Mouse (Mus musculus) neural tube, embryonic 14.5 days (tissue): Measurements from ENCODE around the gene Tmem25. TPM values are rescaled to one million over a fixed set of nuclear protein-coding genes. Genes with fewer than 3 reads are reported as not detected.

Experiments
- ATAC-seq: fragments of 200-750 bp; cut with Nextera tagmentation; 2 replicates; pipeline ENCODE4 v1.8.0; 2017; ENCODE audit warnings: low read depth, mild to moderate bottlenecking, moderate TSS enrichment, moderate library complexity
- H3K27ac ChIP-seq: fragments of 300-500 bp; sonication (generic); 2 replicates; pipeline ENCODE4 v1.5.1; 2014; ENCODE audit warnings: low read depth, mild to moderate bottlenecking, control low read depth, low read length, moderate library complexity, mixed read lengths
- H3K27me3 ChIP-seq: fragments of 300-500 bp; sonication (generic); 2 replicates; pipeline ENCODE4 v1.6.1; 2014; ENCODE audit warnings: low read length; ENCODE audit not compliant: control insufficient read depth, insufficient read depth
- H3K36me3 ChIP-seq: fragments of 300-500 bp; sonication (generic); 2 replicates; pipeline ENCODE4 v1.6.1; 2014; ENCODE audit warnings: low read length, mixed read lengths; ENCODE audit not compliant: control insufficient read depth, insufficient read depth
- H3K4me1 ChIP-seq: fragments of 300-500 bp; sonication (generic); 2 replicates; pipeline ENCODE4 v1.6.1; 2014; ENCODE audit warnings: low read length; ENCODE audit not compliant: control insufficient read depth, insufficient read depth
- H3K4me2 ChIP-seq: fragments of 300-500 bp; sonication (generic); 2 replicates; pipeline ENCODE4 v1.6.1; 2014; ENCODE audit warnings: mild to moderate bottlenecking, low read depth, low read length, control low read depth
- H3K4me3 ChIP-seq: fragments of 300-500 bp; sonication (generic); 2 replicates; pipeline ENCODE4 v1.5.1; 2014; ENCODE audit warnings: low read depth, low read length, control low read depth, mixed read lengths
- H3K9ac ChIP-seq: fragments of 300-500 bp; sonication (generic); replicated peaks from 2 replicates; pipeline ENCODE4 v1.6.1; 2014; ENCODE audit warnings: low read depth, mild to moderate bottlenecking, control low read depth, low read length, mixed read lengths
- H3K9me3 ChIP-seq: fragments of 300-500 bp; sonication (generic); 2 replicates; pipeline ENCODE4 v1.6.1; 2016; ENCODE audit warnings: low read length; ENCODE audit not compliant: control insufficient read depth
- WGBS: fragments of 180-500 bp; shearing (Covaris S2); extraction: QIAGEN DNeasy Blood & Tissue Kit; methylation state at CpG from one replicate; pipeline ENCODE4 v1.1.7; 2014; 5-methylcytosine and 5-hydroxymethylcytosine counted together
- polyA plus RNA-seq: library from polyadenylated mRNA; unstranded; fragments of >200 nt; fragmentation: Nextera tagmentation; extraction: Ambion mirVana; gene quantifications from 2 replicates; pipeline ENCODE4 v1.2.1, GENCODE M21; 2014

Tmem25 gene
- 19.1 and 21.1 TPM in 2 replicates for polyA plus RNA-seq

DNA sequence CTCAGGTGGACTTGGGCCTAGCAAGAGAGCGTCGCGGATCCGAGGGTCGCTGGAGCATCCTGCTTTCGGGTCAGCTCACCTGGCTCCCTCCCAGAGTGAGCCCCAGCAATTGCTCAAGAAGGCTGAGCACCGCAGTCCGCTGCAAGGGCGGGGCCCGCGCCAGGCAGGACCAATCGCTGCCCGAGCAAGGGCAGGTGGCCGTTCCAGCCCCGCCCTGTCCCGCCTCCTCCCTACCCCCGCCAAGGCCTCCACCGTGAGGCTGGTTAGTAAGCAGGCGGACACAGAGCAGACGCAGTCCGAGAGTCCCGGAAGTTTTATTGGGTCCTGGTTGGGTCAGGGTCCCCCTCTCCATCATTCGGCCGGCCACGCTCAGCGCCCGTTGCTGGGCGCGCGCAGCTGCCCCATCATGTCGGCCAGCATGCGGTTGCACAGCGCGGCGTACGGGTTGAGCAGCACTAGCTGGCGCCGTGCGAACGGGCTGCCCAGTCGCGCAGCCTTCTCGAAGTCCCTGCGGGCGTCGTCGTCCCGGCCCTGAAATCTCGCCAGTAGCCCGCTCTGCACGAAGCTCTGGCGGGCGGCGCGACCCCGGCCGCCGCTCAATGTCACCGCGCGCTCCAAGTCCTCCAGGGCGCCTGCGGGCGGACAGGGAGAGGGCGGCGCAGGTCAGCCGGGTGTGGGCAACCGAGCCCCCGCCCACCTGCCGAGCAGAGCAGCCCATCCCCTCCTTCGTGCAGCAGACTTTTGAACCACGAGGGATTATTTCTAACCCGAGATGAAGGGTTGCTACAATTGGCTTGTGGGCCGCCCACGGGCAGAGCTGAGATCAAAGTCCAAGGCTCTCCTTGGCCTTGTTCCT lies at the start of gene Tmem25:
Gene Tmem25, minus strand, starts transcription at position 206 of the 856 bp plus-strand sequence.
- WGBS: under 1% methylated on average over 59 of the region's 75 CpGs

DNA sequence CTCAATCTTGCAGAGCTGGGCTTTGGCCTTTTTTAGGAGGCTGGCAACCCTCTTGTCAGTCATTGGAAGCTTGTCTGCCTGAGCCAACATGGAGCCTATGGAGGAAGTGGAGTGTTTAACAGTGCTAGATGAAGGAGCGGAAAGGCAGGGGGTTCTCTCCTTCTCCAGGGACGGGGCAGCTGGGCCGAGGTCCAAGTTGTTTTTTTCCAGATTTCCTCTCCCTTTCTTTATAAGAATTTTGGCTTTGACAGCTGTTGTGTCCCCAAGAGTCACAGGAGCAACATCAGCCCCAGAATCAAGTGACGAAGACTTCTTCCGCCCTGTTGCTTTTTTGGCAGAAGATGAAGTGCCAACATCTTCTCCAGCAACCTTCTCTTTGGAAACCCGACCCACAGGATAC lies 48.3 kb upstream of the Tmem25 start:
- Histone ChIP-seq H3K4me2 (no peak overlapping the region), H3K9me3 (no peaks in the 10 kb centered on the region), H3K4me3 (no peak overlapping the region), H3K27me3 (no peaks in the 10 kb centered on the region), H3K9ac (no peak overlapping the region), H3K27ac (no peak overlapping the region), H3K4me1 (no peaks in the 10 kb centered on the region), H3K36me3 (peaks cover 63% of the 10 kb centered on the region)
- no peak for ATAC-seq
- 81% methylated on average over 6 of the region's 6 CpGs for WGBS

More for the DNA sequence above, at the start of gene Tmem25:
- Histone ChIP-seq H3K9me3 (no peaks in the 10 kb centered on the region), H3K4me3 (peak within 1 kb of the TSS; percentile 53), H3K4me2 (peak within 1 kb of the TSS; percentile 97), H3K4me1 (peaks cover 11% of the 10 kb centered on the region; the same call in 1 of the 2 replicates), H3K36me3 (no peaks in the 10 kb centered on the region), H3K27ac (peak within 1 kb of the TSS; percentile 64), H3K9ac (peak within 1 kb of the TSS; percentile 72), H3K27me3 (no peaks in the 10 kb centered on the region)
- ATAC-seq: peak; percentile 96

DNA sequence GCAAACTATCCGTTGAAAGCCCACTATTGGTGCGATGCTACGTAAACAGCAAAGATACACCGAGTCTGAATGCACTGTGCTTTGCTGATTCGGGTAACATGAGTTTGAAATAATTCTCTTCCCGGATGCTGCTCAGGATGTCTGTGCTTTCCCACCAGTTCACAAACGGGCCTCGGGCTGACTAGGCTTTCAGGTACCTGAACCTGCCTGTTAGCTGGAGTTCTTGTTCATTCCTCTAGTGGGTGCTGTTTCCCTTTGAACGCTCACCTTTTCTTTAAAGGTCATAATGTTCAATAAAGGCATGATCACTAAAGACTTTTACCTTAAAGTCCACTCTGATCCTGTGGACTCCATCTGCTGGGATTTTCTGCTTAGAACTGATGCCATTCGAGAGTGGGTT lies 42.1 kb upstream of the Tmem25 start:
- Histone ChIP-seq H3K27me3 (no peaks in the 10 kb centered on the region), H3K4me2 (no peak overlapping the region), H3K9me3 (no peaks in the 10 kb centered on the region), H3K36me3 (peaks cover 83% of the 10 kb centered on the region), H3K4me1 (no peaks in the 10 kb centered on the region), H3K4me3 (no peak overlapping the region), H3K27ac (no peak overlapping the region), H3K9ac (no peak overlapping the region)
- WGBS: 88% methylated on average over 10 of the region's 10 CpGs
- no peak for ATAC-seq

- Histone ChIP-seq H3K4me2 (no peak overlapping the region), H3K27me3 (no peaks in the 10 kb centered on the region), H3K27ac (no peak overlapping the region), H3K9me3 (no peaks in the 10 kb centered on the region), H3K4me3 (no peak overlapping the region), H3K36me3 (peaks cover 76% of the 10 kb centered on the region), H3K4me1 (no peaks in the 10 kb centered on the region), H3K9ac (no peak overlapping the region)
- no peak for ATAC-seq
- WGBS: 52% methylated on average over 7 of the region's 7 CpGs
These were observed 37.3 kb upstream of the Tmem25 start for GRCm38 (mm10) chr9:44836439-44836838.

DNA sequence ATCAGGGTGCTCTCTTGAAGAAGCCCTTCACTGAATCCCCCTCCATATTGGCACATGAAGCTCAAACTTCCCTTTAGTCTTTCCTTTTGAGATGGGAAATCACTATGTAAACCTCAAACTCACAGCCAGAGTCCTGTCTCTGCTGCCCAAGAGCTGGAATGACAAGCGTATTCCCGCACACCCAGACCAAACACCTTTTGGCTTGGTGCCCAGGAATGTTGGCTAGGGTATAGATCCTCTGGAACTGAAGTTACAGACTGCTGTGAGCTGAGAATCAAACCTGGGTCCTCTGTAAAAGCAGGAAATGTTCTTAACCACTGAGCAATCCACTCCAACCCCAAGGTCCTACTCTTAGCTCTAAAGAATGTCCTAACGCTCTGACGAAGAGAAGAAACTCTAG lies 33.2 kb upstream of the Tmem25 start:
- Histone ChIP-seq H3K4me3 (no peak overlapping the region), H3K27me3 (no peaks in the 10 kb centered on the region), H3K4me2 (no peak overlapping the region), H3K4me1 (no peaks in the 10 kb centered on the region), H3K36me3 (peaks cover 78% of the 10 kb centered on the region), H3K9me3 (no peaks in the 10 kb centered on the region), H3K27ac (no peak overlapping the region), H3K9ac (no peak overlapping the region)
- WGBS: 80% methylated on average over 4 of the region's 4 CpGs
- no peak for ATAC-seq

GRCm38 (mm10) chr9:44830506-44830905 lies 31.4 kb upstream of the Tmem25 start:
- Histone ChIP-seq H3K27ac (no peak overlapping the region), H3K27me3 (no peaks in the 10 kb centered on the region), H3K9me3 (no peaks in the 10 kb centered on the region), H3K36me3 (peaks cover 85% of the 10 kb centered on the region), H3K4me3 (no peak overlapping the region), H3K9ac (no peak overlapping the region), H3K4me2 (no peak overlapping the region), H3K4me1 (no peaks in the 10 kb centered on the region)
- ATAC-seq: no peak
- 84% methylated on average over 2 of the region's 2 CpGs for WGBS

GRCm38 (mm10) chr9:44828944-44829343 lies 29.8 kb upstream of the Tmem25 start:
- H3K4me2 ChIP-seq: no peak overlapping the region
- no peaks in the 10 kb centered on the region for H3K27me3 ChIP-seq
- WGBS: 95% methylated on average over 11 of the region's 11 CpGs
- H3K9me3 ChIP-seq: no peaks in the 10 kb centered on the region
- no peak overlapping the region for H3K9ac ChIP-seq
- ATAC-seq: no peak
- H3K4me1 ChIP-seq: no peaks in the 10 kb centered on the region
- H3K36me3 ChIP-seq: peaks cover 85% of the 10 kb centered on the region
- H3K4me3 ChIP-seq: no peak overlapping the region
- H3K27ac ChIP-seq: no peak overlapping the region

DNA sequence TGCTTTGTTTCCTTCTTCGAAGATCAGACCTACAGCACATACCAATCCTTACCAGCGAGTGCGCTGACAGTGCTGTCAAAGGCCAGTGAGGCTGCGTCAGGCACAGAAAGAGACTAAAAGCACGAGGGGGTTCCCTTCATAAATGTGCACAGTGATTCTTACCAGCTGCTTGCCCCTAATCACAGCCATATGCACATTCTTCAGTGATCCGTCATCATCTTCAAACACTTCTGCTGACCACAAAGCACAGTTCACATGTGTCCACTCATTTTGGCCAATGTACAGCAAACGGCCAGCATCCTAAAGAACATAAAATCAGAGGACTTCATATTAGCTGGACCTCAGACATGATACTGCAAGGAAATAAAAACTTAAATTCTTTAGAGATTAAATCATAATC lies 27.6 kb upstream of the Tmem25 start:
- H3K4me2 ChIP-seq: no peak overlapping the region
- no peak overlapping the region for H3K9ac ChIP-seq
- no peaks in the 10 kb centered on the region for H3K27me3 ChIP-seq
- H3K9me3 ChIP-seq: no peaks in the 10 kb centered on the region
- no peak overlapping the region for H3K27ac ChIP-seq
- H3K4me1 ChIP-seq: no peaks in the 10 kb centered on the region
- H3K36me3 ChIP-seq: peaks cover 89% of the 10 kb centered on the region
- ATAC-seq: no peak
- 93% methylated on average over 7 of the region's 7 CpGs for WGBS
- H3K4me3 ChIP-seq: no peak overlapping the region

GRCm38 (mm10) chr9:44819920-44820827 lies 21.1 kb upstream of the Tmem25 start:
- H3K4me2 ChIP-seq: no peak overlapping the region
- ATAC-seq: no peak
- H3K27me3 ChIP-seq: no peaks in the 10 kb centered on the region
- 94% methylated on average over 15 of the region's 15 CpGs for WGBS
- no peak overlapping the region for H3K9ac ChIP-seq
- H3K27ac ChIP-seq: no peak overlapping the region
- peaks cover 97% of the 10 kb centered on the region for H3K36me3 ChIP-seq
- no peak overlapping the region for H3K4me3 ChIP-seq
- H3K9me3 ChIP-seq: no peaks in the 10 kb centered on the region
- no peaks in the 10 kb centered on the region for H3K4me1 ChIP-seq
